Comparison of ENCODE assay signal across 8 mouse cellular contexts in genomic region chr7:65527071-65528007, GRCm38 (mm10). TPM values are rescaled to one million over a fixed set of nuclear protein-coding genes. Genes with fewer than 3 reads are reported as not detected.
DNase-seq lines count a peak whose midpoint lies in the region; ATAC-seq lines count a peak whose summit lies in the region.

Tjp1 (minus strand) TSS chr7:65527781.

- ATAC-seq in lung, embryonic 16.5 days (ENCODE audit: low read depth), result peak; percentile 51

- no peak for DNase-seq in urinary bladder, adult 2 months (ENCODE audit: low spot score)
- no peak for DNase-seq in urinary bladder, postnatal 4 days (ENCODE audit: low spot score in 2 of 2)
- peak; percentile 63 for DNase-seq in embryonic facial prominence, embryonic 10.5 days (ENCODE audit: low spot score)
- DNase-seq in heart, adult 18-20 months, result no peak
- DNase-seq in large intestine, adult 2 months (ENCODE audit: low read depth, low spot score), result no peak
- peak; percentile 72 for DNase-seq in right cerebral cortex, postnatal 14 days
- no peak for DNase-seq in ovary, postnatal 10 days (ENCODE audit: low spot score)

- H3K4me2 ChIP-seq in lung, embryonic 16.5 days (ENCODE audit: low read depth, low read length), result peak within 1 kb of the TSS; percentile 98

- 1% methylated on average over 115 of the region's 115 CpGs for WGBS in embryonic facial prominence, embryonic 10.5 days
- under 1% methylated on average over 113 of the region's 115 CpGs for WGBS in large intestine, adult 2 months
- under 1% methylated on average over 98 of the region's 115 CpGs for WGBS in lung, embryonic 16.5 days

- no peaks in the 10 kb centered on the region for H3K9me3 ChIP-seq in embryonic facial prominence, embryonic 10.5 days
- H3K9me3 ChIP-seq in lung, embryonic 16.5 days (ENCODE audit: control insufficient read depth, low read length), result no peaks in the 10 kb centered on the region

- H3K27ac ChIP-seq in embryonic facial prominence, embryonic 10.5 days (replicated peaks), result peak within 1 kb of the TSS; percentile 59; the same call in 1 of the 2 replicates
- H3K27ac ChIP-seq in lung, embryonic 16.5 days (ENCODE audit: low read length), result no peak within 1 kb of the TSS

- no peaks in the 10 kb centered on the region for H3K36me3 ChIP-seq in embryonic facial prominence, embryonic 10.5 days (replicated peaks)
- no peaks in the 10 kb centered on the region for H3K36me3 ChIP-seq in lung, embryonic 16.5 days (ENCODE audit: control insufficient read depth, insufficient read depth, low read length)

- peak within 1 kb of the TSS; percentile 73 for H3K4me3 ChIP-seq in embryonic facial prominence, embryonic 10.5 days
- peak within 1 kb of the TSS; percentile 67 for H3K4me3 ChIP-seq in lung, embryonic 16.5 days (ENCODE audit: low read length)

- peak within 1 kb of the TSS; percentile 57 for H3K9ac ChIP-seq in lung, embryonic 16.5 days (ENCODE audit: low read length)

- peaks cover 12% of the 10 kb centered on the region; the same call in 1 of the 2 replicates for H3K4me1 ChIP-seq in embryonic facial prominence, embryonic 10.5 days
- H3K4me1 ChIP-seq in lung, embryonic 16.5 days (replicated peaks; ENCODE audit: control insufficient read depth, insufficient read depth, low read length), result 0 out of 2 replicates have a peak, but pooled peaks cover 2% of the 10 kb centered on the region

- peaks cover 90% of the 10 kb centered on the region for H3K27me3 ChIP-seq in embryonic facial prominence, embryonic 10.5 days (replicated peaks; ENCODE audit: low read depth, poor library complexity, severe bottlenecking)
- peaks cover 33% of the 10 kb centered on the region for H3K27me3 ChIP-seq in lung, embryonic 16.5 days (ENCODE audit: control insufficient read depth, insufficient read depth, low read depth, low read length)

RNA-seq across cellular contexts. Expression of gene Tjp1, which starts in this region (rescaled TPM):
- polyA plus RNA-seq in urinary bladder, adult 2 months (2012; rRNA removed), result 71.6 and 79.9 TPM in 2 replicates
- polyA plus RNA-seq in embryonic facial prominence, embryonic 10.5 days (2016; fragmentation: Nextera tagmentation; extraction: Ambion mirVana), result 23.3 and 24.3 TPM in 2 replicates
- 10 to 100 TPM; 82.5 to 86.3 TPM for total RNA-seq in heart, adult 18-20 months (2021)
- polyA plus RNA-seq in large intestine, adult 2 months (2012; rRNA removed), result 10.7 and 22.2 TPM in 2 replicates
- polyA plus RNA-seq in lung, embryonic 16.5 days (2015; fragmentation: Nextera tagmentation; extraction: Ambion mirVana), result 36.7 and 41.1 TPM in 2 replicates

Comparison
In these comparisons a context has a peak if more than half of its experiments do, and no peak if none do; other contexts are left out.
1. DNase-seq: peak in embryonic facial prominence, embryonic 10.5 days (single experiment) and right cerebral cortex, postnatal 14 days (single experiment); none in urinary bladder, adult 2 months (single experiment), urinary bladder, postnatal 4 days (0 of 2), heart, adult 18-20 months (0 of 2), large intestine, adult 2 months (single experiment) and ovary, postnatal 10 days (single experiment).